7 mouse cellular contexts compared by ENCODE assay signal in the genomic region with DNA sequence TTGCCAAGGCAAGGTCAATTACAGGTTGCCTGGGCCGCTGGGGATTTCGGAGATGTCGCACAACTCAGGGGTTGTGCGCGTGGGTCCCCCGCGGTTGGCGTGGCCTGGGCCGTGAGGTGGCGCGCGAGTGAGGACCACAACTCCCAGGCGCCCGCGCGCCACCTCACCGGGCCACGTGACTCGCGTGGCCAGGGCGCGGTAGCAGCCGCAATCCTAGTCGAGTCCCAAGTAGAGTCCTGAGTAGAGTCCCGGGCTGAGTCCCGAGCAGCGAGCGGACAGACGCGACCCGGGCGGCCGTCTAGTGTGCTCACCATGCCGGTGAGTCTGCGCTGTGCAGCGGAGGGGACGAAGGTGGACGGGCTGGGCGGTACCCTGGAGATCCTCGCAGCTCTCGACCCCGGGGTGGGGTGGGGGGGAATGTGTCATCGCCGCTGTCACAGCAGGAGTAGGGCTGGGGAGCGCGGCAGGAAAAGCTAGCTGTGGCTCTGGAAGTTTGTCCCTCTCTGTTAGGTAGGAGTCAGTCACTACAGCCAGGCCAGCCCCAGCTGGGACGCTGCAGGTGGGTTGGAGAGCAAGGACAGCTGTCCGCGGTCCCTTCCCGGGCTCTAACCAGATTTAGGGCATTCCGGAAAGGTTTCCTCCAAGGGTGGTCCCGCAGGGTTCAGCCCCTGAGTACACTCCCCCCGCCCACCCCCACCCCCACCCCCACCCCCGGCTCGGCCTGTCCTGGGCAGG. TPM values are rescaled to one million over a fixed set of nuclear protein-coding genes. Genes with fewer than 3 reads are reported as not detected.
DNase-seq lines count a peak whose midpoint lies in the region; ATAC-seq and TF ChIP-seq lines count a peak whose summit lies in the region.

No protein-coding gene starts in this region.

- peak; percentile 62; the same call in 1 of the 2 replicates for TF ChIP-seq POLR2A in cortical plate, adult 2 months (IDR thresholded peaks at IDR 0.05; ENCODE audit: extremely low read depth, insufficient read depth, low read length)

- H3K9ac ChIP-seq in intestine, embryonic 14.5 days (ENCODE audit: low read length): peak overlapping the region; percentile 51

- peak; percentile 92 for ATAC-seq in intestine, embryonic 14.5 days (replicated peaks; ENCODE audit: low FRiP score, low TSS enrichment, low read depth)

- TF ChIP-seq CTCF in cortical plate, adult 2 months (IDR thresholded peaks at IDR 0.05; ENCODE audit: extremely low read depth, insufficient read depth, low read length): no peak

- no peaks in the 10 kb centered on the region for H3K27me3 ChIP-seq in intestine, embryonic 14.5 days (replicated peaks; ENCODE audit: control insufficient read depth, insufficient read depth, low read length)

- under 1% methylated on average over 55 of the region's 55 CpGs for WGBS in intestine, embryonic 14.5 days

- H3K27ac ChIP-seq in cortical plate, adult 2 months (ENCODE audit: insufficient read depth, low read length): peak overlapping the region; percentile 60; the same call in 1 of the 2 replicates
- H3K27ac ChIP-seq in intestine, embryonic 14.5 days (ENCODE audit: low read depth): peak overlapping the region; percentile 51; the same call in 1 of the 2 replicates

- peaks cover 6% of the 10 kb centered on the region; the same call in 1 of the 2 replicates for H3K4me1 ChIP-seq in cortical plate, adult 2 months (ENCODE audit: control insufficient read depth, insufficient read depth, low read length)
- H3K4me1 ChIP-seq in intestine, embryonic 14.5 days (replicated peaks; ENCODE audit: control insufficient read depth, insufficient read depth, low read length): peaks cover 4% of the 10 kb centered on the region; the same call in 1 of the 2 replicates

- no peaks in the 10 kb centered on the region for H3K36me3 ChIP-seq in intestine, embryonic 14.5 days (ENCODE audit: control insufficient read depth, insufficient read depth, low read length)

- no peaks in the 10 kb centered on the region for H3K9me3 ChIP-seq in intestine, embryonic 14.5 days (ENCODE audit: control insufficient read depth, low read length)

- peak; percentile 92 for DNase-seq in adrenal gland, adult 2 months
- peak; percentile 78 for DNase-seq in gastrocnemius, postnatal 25 days
- peak; percentile 85 for DNase-seq in intestine, embryonic 14.5 days (ENCODE audit: low spot score)
- DNase-seq in left cerebral cortex, postnatal 25 days (ENCODE audit: low spot score in 2 of 2): peak; percentile 87
- DNase-seq in mesoderm, embryonic 11.5 days (ENCODE audit: low read depth, low spot score): peak; percentile 82
- DNase-seq in right cerebral cortex, postnatal 36 days (ENCODE audit: low spot score in 2 of 2): peak; percentile 75 to 76

- peak overlapping the region; percentile 97 for H3K4me3 ChIP-seq in cortical plate, adult 2 months (ENCODE audit: insufficient read depth, low read length)
- peak overlapping the region; percentile 88 for H3K4me3 ChIP-seq in intestine, embryonic 14.5 days (ENCODE audit: low read depth, low read length)

- H3K4me2 ChIP-seq in intestine, embryonic 14.5 days (ENCODE audit: low read length): peak overlapping the region; percentile 72

- intact Hi-C loops in left cerebral cortex, postnatal 25 days (cut with DNase I): no loop called here

RNA-seq across cellular contexts. Expression of gene Slc31a2, which starts 24.1 kb away (rescaled TPM):
- 10 to 100 TPM; 21.2 to 51.9 TPM for total RNA-seq in adrenal gland, adult 2 months (2021)
- polyA plus RNA-seq in adrenal gland, adult 2 months (2012; rRNA removed): 40.5 and 44.4 TPM in 2 replicates
- polyA plus RNA-seq in cortical plate, adult 2 months (2012; rRNA removed): 11.8 and 12.8 TPM in 2 replicates
- 1 to 10 TPM; 3.9 to 4.6 TPM for total RNA-seq in gastrocnemius, postnatal 25 days (2021)
- polyA plus RNA-seq in intestine, embryonic 14.5 days (2014; fragmentation: Nextera tagmentation; extraction: Ambion mirVana): 13.6 and 14.5 TPM in 2 replicates
- 1 to 10 TPM; 7.6 to 8.2 TPM for total RNA-seq in left cerebral cortex, postnatal 25 days (2021)

RNA-seq across cellular contexts. Expression of gene Zfp37, which starts 55.6 kb away (rescaled TPM):
- total RNA-seq in adrenal gland, adult 2 months (2021): 1 to 10 TPM; 5.3 to 7.3 TPM
- polyA plus RNA-seq in adrenal gland, adult 2 months (2012; rRNA removed): 0.06 and 0.10 TPM in 2 replicates
- polyA plus RNA-seq in cortical plate, adult 2 months (2012; rRNA removed): 10.1 and 11.2 TPM in 2 replicates
- 1 to 10 TPM in 1 of 2 experiments, under 1 TPM in 1; 0.86 to 1.2 TPM for total RNA-seq in gastrocnemius, postnatal 25 days (2021)
- polyA plus RNA-seq in intestine, embryonic 14.5 days (2014; fragmentation: Nextera tagmentation; extraction: Ambion mirVana): 9.9 and 12.4 TPM in 2 replicates
- total RNA-seq in left cerebral cortex, postnatal 25 days (2021): 10 to 100 TPM; 20.2 to 20.5 TPM

Comparison
In these comparisons a context has a peak if more than half of its experiments do, and no peak if none do; other contexts are left out.
1. Peak in every context shown above with its lines: DNase-seq, ATAC-seq, H3K4me3 ChIP-seq and H3K27ac ChIP-seq.